Mouse (Mus musculus) heart, adult 2 months (tissue): Measurements from ENCODE around the gene Prpf3.
A peak's percentile ranks its signal among the peaks of the same experiment; 100 is the strongest.

Experiments used
- CTCF ChIP-seq: fragments of 200-600 bp; IDR thresholded peaks from 2 replicates; pipeline ENCODE4 v1.8.1; 2022; ENCODE audit warnings: antibody characterized with exemption, mild to moderate bottlenecking, moderate library complexity
- POLR2A ChIP-seq: fragments of 200-500 bp; IDR thresholded peaks from 2 replicates; pipeline ENCODE4 v1.6.1; 2011; ENCODE audit warnings: mild to moderate bottlenecking, low read depth, low read length, control low read depth; ENCODE audit not compliant: insufficient read depth

DNA sequence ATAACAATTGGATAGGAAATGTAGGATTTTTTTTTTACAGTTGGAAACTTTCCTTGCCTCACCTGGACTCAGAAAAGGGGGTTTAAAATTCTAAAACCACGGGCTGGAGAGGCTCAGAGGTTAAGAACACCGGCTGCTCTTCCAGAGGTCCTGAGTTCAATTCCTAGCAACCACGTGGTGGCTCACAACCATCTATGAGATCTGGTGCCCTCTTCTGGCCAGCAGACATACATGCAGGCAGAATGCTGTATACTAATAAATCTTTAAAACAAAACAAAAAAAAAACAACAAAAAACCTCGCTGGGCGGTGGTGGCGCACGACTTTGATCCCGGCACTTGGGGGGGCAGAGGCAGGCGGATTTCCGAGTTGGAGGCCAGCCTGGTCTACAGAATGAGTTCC lies 5.5 kb upstream of the Prpf3 start:
- TF ChIP-seq CTCF: peak; percentile 57
- TF ChIP-seq POLR2A: no peak
